In the genomic region with DNA sequence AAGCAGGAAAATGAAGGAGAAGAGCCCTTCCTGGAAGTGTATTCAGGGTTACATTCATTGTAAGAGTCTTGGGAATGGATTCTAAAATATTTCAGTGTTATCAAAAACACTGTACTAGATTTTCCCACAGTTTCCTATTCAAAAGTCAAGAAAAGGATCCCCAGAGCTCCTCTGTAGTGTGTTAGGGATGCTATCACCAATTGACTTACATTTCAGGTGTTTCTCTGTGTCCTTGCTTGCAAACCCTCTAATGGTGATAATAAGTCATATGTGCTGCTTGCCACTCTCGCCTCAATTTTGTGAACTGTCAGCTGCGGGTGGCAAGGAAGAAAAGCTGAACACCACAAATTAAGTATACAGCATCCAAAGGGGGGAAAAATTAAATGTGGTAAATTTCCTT, we compare ENCODE assay signal across 22 mouse cellular contexts.
DNase-seq lines count a peak whose midpoint lies in the region; ATAC-seq lines count a peak whose summit lies in the region.
"Had no signal": no experiment of that assay in that cellular context is flagged by ENCODE, and none has a peak within 500 bp of the region (broad histone marks: within the 10 kb centered on the region; RNA-seq: fewer than 3 reads in every experiment).

No protein-coding gene starts in this region.

- peak overlapping the region; percentile 32; the same call in 1 of the 2 replicates for H3K27ac ChIP-seq in liver, embryonic 12.5 days
- H3K27ac ChIP-seq in liver, embryonic 13.5 days: peak overlapping the region; percentile 43; the same call in 1 of the 2 replicates
- no peak overlapping the region for H3K27ac ChIP-seq in heart, embryonic 11.5 days (ENCODE audit: low read depth, low read length)
- H3K27ac ChIP-seq in kidney, embryonic 16.5 days (ENCODE audit: low read length): no peak overlapping the region
- H3K27ac ChIP-seq: embryonic facial prominence, embryonic 10.5 days; forebrain, embryonic 12.5 days; hindbrain, embryonic 15.5 days had no signal

- no peaks in the 10 kb centered on the region for H3K27me3 ChIP-seq in liver, embryonic 12.5 days (replicated peaks)
- no peaks in the 10 kb centered on the region for H3K27me3 ChIP-seq in liver, embryonic 13.5 days
- no peaks in the 10 kb centered on the region for H3K27me3 ChIP-seq in heart, embryonic 11.5 days (ENCODE audit: control insufficient read depth, insufficient read depth, low read length)
- H3K27me3 ChIP-seq in kidney, embryonic 16.5 days (ENCODE audit: insufficient read depth, low read length): no peaks in the 10 kb centered on the region
- H3K27me3 ChIP-seq: CH12.LX; forebrain, embryonic 12.5 days; heart, embryonic 12.5 days; hindbrain, embryonic 15.5 days; Patski had no signal

- no peaks in the 10 kb centered on the region for H3K36me3 ChIP-seq in liver, embryonic 12.5 days
- H3K36me3 ChIP-seq in liver, embryonic 13.5 days: no peaks in the 10 kb centered on the region
- H3K36me3 ChIP-seq in heart, embryonic 11.5 days (ENCODE audit: control insufficient read depth, insufficient read depth, low read length): no peaks in the 10 kb centered on the region; the same call in 1 of the 2 replicates
- 0 out of 2 replicates have a peak, but pooled peaks cover 4% of the 10 kb centered on the region for H3K36me3 ChIP-seq in kidney, embryonic 16.5 days (ENCODE audit: insufficient read depth, low read length)
- H3K36me3 ChIP-seq: forebrain, embryonic 12.5 days; hindbrain, embryonic 15.5 days had no signal

- 49% methylated on average over 2 of the region's 2 CpGs for WGBS in liver, embryonic 12.5 days (ENCODE audit: insufficient replicate concordance)
- 57% methylated on average over 2 of the region's 2 CpGs for WGBS in liver, embryonic 13.5 days (ENCODE audit: insufficient replicate concordance)
- WGBS in heart, embryonic 11.5 days (ENCODE audit: insufficient replicate concordance): 81% methylated on average over 2 of the region's 2 CpGs
- 96% methylated on average over 2 of the region's 2 CpGs for WGBS in kidney, embryonic 16.5 days

- DNase-seq in liver: no peak
- DNase-seq in liver, embryonic 13.5 days: no peak
- DNase-seq: adrenal gland, postnatal 25 days; cerebellum, adult 18-20 months; cerebellum, adult 9-11 months; cerebellum, postnatal 36 days; gastrocnemius, postnatal 10 days; heart, adult 18-20 months; heart, postnatal 36 days had no signal

- peak overlapping the region; percentile 40; the same call in 1 of the 2 replicates for H3K4me2 ChIP-seq in liver, embryonic 12.5 days
- H3K4me2 ChIP-seq in liver, embryonic 13.5 days: peak overlapping the region; percentile 21; the same call in 1 of the 2 replicates
- no peak overlapping the region for H3K4me2 ChIP-seq in heart, embryonic 11.5 days
- no peak overlapping the region for H3K4me2 ChIP-seq in kidney, embryonic 16.5 days (replicated peaks; ENCODE audit: low read depth, low read length)
- H3K4me2 ChIP-seq: forebrain, embryonic 12.5 days; heart, embryonic 12.5 days; hindbrain, embryonic 15.5 days had no signal

- H3K4me1 ChIP-seq in liver, embryonic 12.5 days: peaks cover 28% of the 10 kb centered on the region
- peaks cover 29% of the 10 kb centered on the region for H3K4me1 ChIP-seq in liver, embryonic 13.5 days (replicated peaks)
- H3K4me1 ChIP-seq in heart, embryonic 11.5 days (ENCODE audit: control insufficient read depth, insufficient read depth, low read length): no peaks in the 10 kb centered on the region
- H3K4me1 ChIP-seq in kidney, embryonic 16.5 days (ENCODE audit: insufficient read depth, low read length): no peaks in the 10 kb centered on the region
- H3K4me1 ChIP-seq: embryonic facial prominence, embryonic 10.5 days; forebrain, embryonic 12.5 days; heart, embryonic 12.5 days; hindbrain, embryonic 15.5 days had no signal

- no peak overlapping the region for H3K4me3 ChIP-seq in liver, embryonic 12.5 days
- no peak overlapping the region for H3K4me3 ChIP-seq in liver, embryonic 13.5 days (replicated peaks)
- no peak overlapping the region for H3K4me3 ChIP-seq in heart, embryonic 11.5 days (ENCODE audit: low read depth, low read length)
- no peak overlapping the region for H3K4me3 ChIP-seq in kidney, embryonic 16.5 days (ENCODE audit: low read length)
- H3K4me3 ChIP-seq: embryonic facial prominence, embryonic 10.5 days; erythroblast, embryonic 14.5 days; forebrain, embryonic 12.5 days; heart, embryonic 12.5 days; hindbrain, embryonic 15.5 days had no signal

- H3K9ac ChIP-seq in liver, embryonic 12.5 days: no peak overlapping the region
- no peak overlapping the region for H3K9ac ChIP-seq in liver, embryonic 13.5 days
- H3K9ac ChIP-seq in heart, embryonic 11.5 days (ENCODE audit: low read depth, low read length): no peak overlapping the region
- no peak overlapping the region for H3K9ac ChIP-seq in kidney, embryonic 16.5 days (replicated peaks; ENCODE audit: low read length)
- H3K9ac ChIP-seq: forebrain, embryonic 12.5 days; heart, embryonic 12.5 days; hindbrain, embryonic 15.5 days had no signal

- H3K9me3 ChIP-seq in liver, embryonic 12.5 days (replicated peaks): no peaks in the 10 kb centered on the region
- H3K9me3 ChIP-seq in liver, embryonic 13.5 days (replicated peaks): no peaks in the 10 kb centered on the region
- H3K9me3 ChIP-seq in heart, embryonic 11.5 days (replicated peaks; ENCODE audit: control insufficient read depth, low read length): no peaks in the 10 kb centered on the region
- H3K9me3 ChIP-seq in kidney, embryonic 16.5 days (ENCODE audit: low read length): no peaks in the 10 kb centered on the region
- H3K9me3 ChIP-seq: embryonic facial prominence, embryonic 10.5 days; forebrain, embryonic 12.5 days; heart, embryonic 12.5 days; hindbrain, embryonic 15.5 days had no signal

- peak; percentile 60 for ATAC-seq in liver, embryonic 12.5 days
- 0 out of 2 replicates have a peak, but pooled peaks have one; percentile 26 for ATAC-seq in erythroblast, adult 5-6 weeks (replicated peaks; ENCODE audit: low FRiP score, poor library complexity, severe bottlenecking)
- ATAC-seq in liver, embryonic 13.5 days (ENCODE audit: low read depth): peak; percentile 66
- 0 out of 2 replicates have a peak, but pooled peaks have one; percentile 17 for ATAC-seq in megakaryocyte progenitor cell, adult 5-6 weeks (replicated peaks; ENCODE audit: poor library complexity)
- ATAC-seq in heart, embryonic 11.5 days (replicated peaks; ENCODE audit: insufficient number of reproducible peaks, low FRiP score, low TSS enrichment): no peak
- no peak for ATAC-seq in kidney, embryonic 16.5 days (ENCODE audit: low FRiP score, low TSS enrichment)
- ATAC-seq: forebrain, embryonic 16.5 days; Patski had no signal

Comparison
In these comparisons a context has a peak if more than half of its experiments do, and no peak if none do; other contexts are left out.
1. ATAC-seq: peak in liver, embryonic 12.5 days (single experiment), erythroblast, adult 5-6 weeks (single experiment), liver, embryonic 13.5 days (single experiment) and megakaryocyte progenitor cell, adult 5-6 weeks (single experiment); none in heart, embryonic 11.5 days (single experiment) and kidney, embryonic 16.5 days (single experiment).
2. H3K27ac ChIP-seq: peak in liver, embryonic 12.5 days (single experiment) and liver, embryonic 13.5 days (single experiment); none in heart, embryonic 11.5 days (single experiment) and kidney, embryonic 16.5 days (single experiment).
3. H3K4me2 ChIP-seq: peak in liver, embryonic 12.5 days (single experiment) and liver, embryonic 13.5 days (single experiment); none in heart, embryonic 11.5 days (single experiment) and kidney, embryonic 16.5 days (single experiment).